Mouse (Mus musculus): ENCODE results near the gene Vmn2r16. TPM values are rescaled to one million over a fixed set of nuclear protein-coding genes. Genes with fewer than 3 reads are reported as not detected.

The Vmn2r16 gene
- polyA plus RNA-seq (2014; fragmentation: Illumina TruSeq; extraction: RNeasy Lipid Tissue Mini Kit (QIAGEN cat#74804); ENCODE audit: low read depth, low replicate concordance): not detected

GRCm38 (mm10) chr5:109329862-109330261 lies at the start of gene Vmn2r16:
Gene Vmn2r16 (plus strand): TSS chr5:109330162.

GRCm38 (mm10) chr5:109297544-109297943 lies 32.4 kb upstream of the Vmn2r16 start, which contains the start of gene Vmn2r15:
Gene Vmn2r15 (minus strand): TSS chr5:109297644.

GRCm38 (mm10) chr5:109419388-109419787 lies 89.4 kb downstream of the Vmn2r16 start, which contains the start of gene Vmn2r17:
Gene Vmn2r17 (plus strand): TSS chr5:109419688.

Other genes with a start within 250 kb of the Vmn2r16 start
- gene Vmn2r12, start 232.2 kb upstream of the Vmn2r16 start, polyA plus RNA-seq (2014; fragmentation: Illumina TruSeq; extraction: RNeasy Lipid Tissue Mini Kit (QIAGEN cat#74804); ENCODE audit: low read depth, low replicate concordance): not detected
- not detected for gene Vmn2r13, start 138.0 kb upstream of the Vmn2r16 start, polyA plus RNA-seq (2014; fragmentation: Illumina TruSeq; extraction: RNeasy Lipid Tissue Mini Kit (QIAGEN cat#74804); ENCODE audit: low read depth, low replicate concordance)
- not detected for gene Vmn2r14, start 105.5 kb upstream of the Vmn2r16 start, polyA plus RNA-seq (2014; fragmentation: Illumina TruSeq; extraction: RNeasy Lipid Tissue Mini Kit (QIAGEN cat#74804); ENCODE audit: low read depth, low replicate concordance)
- not detected for gene Vmn2r15, start 32.5 kb upstream of the Vmn2r16 start, polyA plus RNA-seq (2014; fragmentation: Illumina TruSeq; extraction: RNeasy Lipid Tissue Mini Kit (QIAGEN cat#74804); ENCODE audit: low read depth, low replicate concordance)
- gene Vmn2r17, start 89.5 kb downstream of the Vmn2r16 start, polyA plus RNA-seq (2014; fragmentation: Illumina TruSeq; extraction: RNeasy Lipid Tissue Mini Kit (QIAGEN cat#74804); ENCODE audit: low read depth, low replicate concordance): not detected
- not detected for gene Crlf2, start 228.8 kb downstream of the Vmn2r16 start, polyA plus RNA-seq (2014; fragmentation: Illumina TruSeq; extraction: RNeasy Lipid Tissue Mini Kit (QIAGEN cat#74804); ENCODE audit: low read depth, low replicate concordance)